Mouse (Mus musculus): Measurements from ENCODE around the gene H6pd. TPM values are rescaled to one million over a fixed set of nuclear protein-coding genes. Genes with fewer than 3 reads are reported as not detected.
A peak's percentile ranks its signal among the peaks of the same experiment; 100 is the strongest.

The H6pd gene
- polyA plus RNA-seq, 1 experiment from 2014 or later = 11.8 TPM

DNA sequence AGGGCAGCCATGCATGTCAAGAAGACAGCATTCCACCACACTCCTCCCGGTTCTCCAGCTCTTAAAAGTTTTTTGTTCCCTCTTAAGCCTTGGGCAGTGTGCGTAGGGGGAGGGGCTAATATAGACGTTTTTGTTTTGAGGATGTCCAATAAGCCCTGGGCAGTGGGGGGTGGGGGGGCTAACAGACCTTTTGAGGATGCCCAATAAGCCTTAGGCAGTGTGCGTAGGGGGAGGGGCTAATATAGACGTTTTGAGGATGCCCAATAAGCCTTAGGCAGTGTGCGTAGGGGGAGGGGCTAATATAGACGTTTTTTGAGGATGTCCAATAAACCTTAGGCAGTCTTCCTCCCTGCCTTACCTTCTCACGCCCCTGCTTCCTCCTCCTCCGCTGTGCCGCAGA lies 49.0 kb downstream of the H6pd start:
- Histone ChIP-seq H3K4me1 (replicated peaks; ENCODE audit: control insufficient read depth, insufficient read depth) (no peaks in the 10 kb centered on the region; the same call in 1 of the 2 replicates), H3K4me3 (ENCODE audit: low read depth, low read length) (no peak overlapping the region), H3K4me2 (replicated peaks; ENCODE audit: low read depth) (no peak overlapping the region), H3K9me3 (ENCODE audit: control insufficient read depth, low read length) (no peaks in the 10 kb centered on the region), H3K9ac (ENCODE audit: low read length) (no peak overlapping the region), H3K27ac (replicated peaks) (no peak overlapping the region), H3K27me3 (ENCODE audit: control insufficient read depth, insufficient read depth, low read length) (no peaks in the 10 kb centered on the region), H3K36me3 (ENCODE audit: control insufficient read depth, insufficient read depth, low read length) (no peaks in the 10 kb centered on the region)
- ATAC-seq (ENCODE audit: low FRiP score, low TSS enrichment) (no peak), DNase-seq (ENCODE audit: low spot score) (no peak)
- TF ChIP-seq EP300 (optimal IDR thresholded peaks at IDR 0.05) (no peak), CTCF (IDR thresholded peaks at IDR 0.05; ENCODE audit: low read depth) (no peak)
- WGBS = 53% methylated on average over 9 of the region's 10 CpGs

DNA sequence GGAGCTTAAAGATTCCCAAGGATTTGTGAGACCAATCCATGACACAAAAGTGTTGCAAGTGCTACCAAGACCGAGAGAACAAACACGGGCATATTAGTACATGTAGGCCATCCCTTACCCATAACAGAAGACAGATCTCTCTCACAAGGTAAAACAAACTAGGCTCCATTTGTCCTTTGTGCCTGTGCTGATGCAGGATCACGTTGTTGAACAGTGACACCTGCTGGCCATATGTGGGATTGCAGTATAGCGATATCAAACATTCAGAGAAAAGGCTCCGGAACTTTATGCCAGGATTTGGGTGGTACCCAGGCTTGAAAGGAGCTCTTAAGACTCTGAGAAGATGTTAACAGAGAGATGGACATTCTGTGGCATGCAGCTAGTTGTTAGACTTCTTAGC lies 50.3 kb downstream of the H6pd start:
- no peaks in the 10 kb centered on the region for H3K36me3 ChIP-seq (ENCODE audit: control insufficient read depth, insufficient read depth, low read length)
- DNase-seq (ENCODE audit: low spot score) = peak; percentile 81
- no peaks in the 10 kb centered on the region; the same call in 1 of the 2 replicates for H3K4me1 ChIP-seq (replicated peaks; ENCODE audit: control insufficient read depth, insufficient read depth)
- no peak overlapping the region for H3K27ac ChIP-seq (replicated peaks)
- no peak overlapping the region for H3K4me3 ChIP-seq (ENCODE audit: low read depth, low read length)
- no peaks in the 10 kb centered on the region for H3K27me3 ChIP-seq (ENCODE audit: control insufficient read depth, insufficient read depth, low read length)
- ATAC-seq (ENCODE audit: low FRiP score, low TSS enrichment) = no peak
- TF ChIP-seq CTCF (IDR thresholded peaks at IDR 0.05; ENCODE audit: low read depth) = peak; percentile 99
- no peak for TF ChIP-seq EP300 (optimal IDR thresholded peaks at IDR 0.05)
- 1% methylated on average over 5 of the region's 5 CpGs for WGBS
- H3K4me2 ChIP-seq (replicated peaks; ENCODE audit: low read depth) = no peak overlapping the region
- no peak overlapping the region for H3K9ac ChIP-seq (ENCODE audit: low read length)
- no peaks in the 10 kb centered on the region for H3K9me3 ChIP-seq (ENCODE audit: control insufficient read depth, low read length)

DNA sequence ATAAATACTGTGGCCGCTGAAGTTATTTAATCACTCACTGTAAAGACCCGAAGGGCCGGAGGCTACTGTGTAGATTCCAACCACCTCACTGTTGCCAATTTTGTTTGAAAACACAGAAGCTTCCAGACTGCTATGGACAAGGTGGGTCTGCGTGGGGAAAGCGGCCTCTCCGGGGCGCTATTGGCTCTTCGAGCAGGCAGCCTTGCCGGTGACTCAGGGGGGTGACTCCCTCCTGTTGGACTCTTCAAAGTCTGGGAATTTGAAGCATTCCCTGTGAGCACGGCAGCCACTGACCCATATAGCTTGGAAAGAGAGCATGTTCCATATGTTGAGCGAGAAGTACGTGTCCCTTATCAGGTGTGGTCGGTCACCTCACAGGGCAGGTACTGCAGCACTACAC lies 52.8 kb downstream of the H6pd start:
- Histone ChIP-seq H3K4me2 (replicated peaks; ENCODE audit: low read depth) (no peak overlapping the region), H3K36me3 (ENCODE audit: control insufficient read depth, insufficient read depth, low read length) (no peaks in the 10 kb centered on the region), H3K27ac (replicated peaks) (no peak overlapping the region), H3K4me3 (ENCODE audit: low read depth, low read length) (no peak overlapping the region), H3K9ac (ENCODE audit: low read length) (no peak overlapping the region), H3K27me3 (ENCODE audit: control insufficient read depth, insufficient read depth, low read length) (no peaks in the 10 kb centered on the region), H3K4me1 (replicated peaks; ENCODE audit: control insufficient read depth, insufficient read depth) (no peaks in the 10 kb centered on the region; the same call in 1 of the 2 replicates), H3K9me3 (ENCODE audit: control insufficient read depth, low read length) (no peaks in the 10 kb centered on the region)
- TF ChIP-seq CTCF (IDR thresholded peaks at IDR 0.05; ENCODE audit: low read depth) = peak; percentile 37
- no peak for TF ChIP-seq EP300 (optimal IDR thresholded peaks at IDR 0.05)
- peak; percentile 35 for DNase-seq (ENCODE audit: low spot score)
- no peak for ATAC-seq (ENCODE audit: low FRiP score, low TSS enrichment)
- 34% methylated on average over 13 of the region's 13 CpGs for WGBS

DNA sequence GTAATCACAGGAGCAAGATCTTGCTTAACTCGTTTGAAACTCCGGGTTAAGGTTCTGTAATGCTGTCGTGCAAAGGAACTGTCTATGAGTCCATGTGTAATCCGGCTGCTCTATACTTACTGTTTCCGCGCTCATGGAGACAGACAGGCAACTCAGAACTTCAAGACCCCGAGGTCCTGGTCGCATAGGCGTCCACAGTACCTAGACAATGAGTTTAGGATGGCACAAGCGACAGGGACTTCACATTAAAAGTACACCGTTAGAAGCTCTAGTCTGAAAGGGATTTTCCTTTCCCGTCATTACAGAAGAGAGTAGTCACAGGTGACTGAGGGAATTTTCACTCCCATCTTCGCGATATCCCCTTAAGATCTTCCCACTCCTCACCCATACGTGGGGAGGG lies 53.2 kb downstream of the H6pd start:
- WGBS = 12% methylated on average over 15 of the region's 15 CpGs
- H3K9ac ChIP-seq (ENCODE audit: low read length) = no peak overlapping the region
- ATAC-seq (ENCODE audit: low FRiP score, low TSS enrichment) = peak; percentile 1; the same call in 1 of the 2 replicates

DNA sequence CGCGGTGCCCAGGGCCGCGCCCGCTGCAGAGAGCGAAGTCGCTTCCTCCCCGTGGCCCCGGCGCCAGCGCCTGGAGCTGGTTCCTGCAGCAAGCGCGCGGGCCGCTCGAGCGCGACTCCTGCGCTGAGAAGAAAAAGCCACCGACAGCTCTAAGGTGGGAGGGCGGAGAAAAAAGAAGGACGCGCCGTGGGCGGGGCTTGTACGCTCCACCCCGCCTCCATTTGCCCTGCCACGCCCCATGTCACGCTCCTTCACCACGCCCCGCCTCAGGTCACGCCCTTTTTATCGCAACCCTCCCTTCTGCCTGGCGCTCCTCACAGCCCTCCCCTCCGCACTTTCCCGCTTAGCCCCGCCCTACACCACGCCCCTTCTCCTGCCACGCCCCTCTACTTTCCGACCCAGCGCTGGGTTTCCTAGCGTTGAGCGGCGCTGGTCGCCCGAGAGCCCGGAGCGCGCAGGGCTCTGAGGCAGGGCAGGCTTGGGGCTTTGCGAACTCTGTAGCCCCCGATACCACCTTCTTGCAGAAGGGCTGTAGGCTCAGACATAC lies 53.9 kb downstream of the H6pd start, which contains the start of gene Spsb1:
Gene Spsb1, minus strand, starts transcription at position 151 of the 547 bp plus-strand sequence.
- no peaks in the 10 kb centered on the region for H3K27me3 ChIP-seq (ENCODE audit: control insufficient read depth, insufficient read depth, low read length)
- H3K4me1 ChIP-seq (replicated peaks; ENCODE audit: control insufficient read depth, insufficient read depth) = no peaks in the 10 kb centered on the region; the same call in 1 of the 2 replicates
- H3K9me3 ChIP-seq (ENCODE audit: control insufficient read depth, low read length) = no peaks in the 10 kb centered on the region
- peak within 1 kb of the TSS; percentile 84 for H3K4me2 ChIP-seq (replicated peaks; ENCODE audit: low read depth)
- peak within 1 kb of the TSS; percentile 84 for H3K9ac ChIP-seq (ENCODE audit: low read length)
- ATAC-seq (ENCODE audit: low FRiP score, low TSS enrichment) (peak; percentile 93), DNase-seq (ENCODE audit: low spot score) (peak; percentile 99)
- TF ChIP-seq CTCF (IDR thresholded peaks at IDR 0.05; ENCODE audit: low read depth) (peak; percentile 36; the same call in 1 of the 2 replicates), EP300 (optimal IDR thresholded peaks at IDR 0.05) (no peak)
- peak within 1 kb of the TSS; percentile 69 for H3K4me3 ChIP-seq (ENCODE audit: low read depth, low read length)
- H3K36me3 ChIP-seq (ENCODE audit: control insufficient read depth, insufficient read depth, low read length) = no peaks in the 10 kb centered on the region
- H3K27ac ChIP-seq (replicated peaks) = peak within 1 kb of the TSS; percentile 85
- WGBS = 0% methylated on average over 51 of the region's 51 CpGs

More for the DNA sequence above, 53.2 kb downstream of the H6pd start:
- H3K4me2 ChIP-seq (replicated peaks; ENCODE audit: low read depth) = peak overlapping the region; percentile 65; the same call in 1 of the 2 replicates
- H3K4me1 ChIP-seq (replicated peaks; ENCODE audit: control insufficient read depth, insufficient read depth) = no peaks in the 10 kb centered on the region; the same call in 1 of the 2 replicates
- peak overlapping the region; percentile 37 for H3K4me3 ChIP-seq (ENCODE audit: low read depth, low read length)
- no peaks in the 10 kb centered on the region for H3K27me3 ChIP-seq (ENCODE audit: control insufficient read depth, insufficient read depth, low read length)
- DNase-seq (ENCODE audit: low spot score) = no peak
- TF ChIP-seq EP300 (optimal IDR thresholded peaks at IDR 0.05) = no peak
- TF ChIP-seq CTCF (IDR thresholded peaks at IDR 0.05; ENCODE audit: low read depth) = no peak
- no peaks in the 10 kb centered on the region for H3K9me3 ChIP-seq (ENCODE audit: control insufficient read depth, low read length)
- no peaks in the 10 kb centered on the region for H3K36me3 ChIP-seq (ENCODE audit: control insufficient read depth, insufficient read depth, low read length)
- H3K27ac ChIP-seq (replicated peaks) = no peak overlapping the region
